Mouse (Mus musculus): ENCODE data around the gene Chst5.

- no peak for TF ChIP-seq CTCF (IDR thresholded peaks at IDR 0.05; ENCODE audit: low read depth, low read length)
- no peak for TF ChIP-seq POLR2A (IDR thresholded peaks at IDR 0.05; ENCODE audit: insufficient read depth, low read length)
Measured at GRCm38 (mm10) chr8:111909621-111910450, at the start of gene Chst5.
